Mouse (Mus musculus) urinary bladder, postnatal 10 days (tissue): ENCODE measurements at regions not wholly inside any gene's neighbourhood (a gene's known extent, or its start where the extent isn't known, plus 50 kb on each side); places are given as distances from the start of the nearest gene placed in this dataset.

Experiments used
- DNase-seq: peaks from one replicate; pipeline ENCODE4 v3.0.0; 2022; ENCODE audit warnings: low spot score

DNA sequence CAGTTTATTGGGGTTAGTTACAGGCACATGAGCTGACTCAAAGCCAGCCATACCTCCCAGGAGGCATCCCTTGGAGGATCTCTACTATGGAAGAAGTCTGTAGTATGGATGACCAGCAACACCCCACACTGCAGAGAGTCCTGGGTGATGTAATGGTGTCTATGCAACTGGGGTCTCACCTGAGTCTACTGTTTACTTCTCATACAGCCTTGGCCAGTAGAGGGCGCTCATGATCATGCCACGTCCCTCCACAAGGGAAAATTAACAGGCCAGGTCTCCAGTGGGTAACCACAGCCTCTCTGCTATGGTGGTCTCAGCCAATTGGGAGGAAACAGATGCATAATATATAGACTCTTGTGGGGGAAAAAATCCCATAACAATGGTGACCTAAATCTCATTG lies 111.7 kb downstream of the Cdh26 start:
- DNase-seq = no peak

DNA sequence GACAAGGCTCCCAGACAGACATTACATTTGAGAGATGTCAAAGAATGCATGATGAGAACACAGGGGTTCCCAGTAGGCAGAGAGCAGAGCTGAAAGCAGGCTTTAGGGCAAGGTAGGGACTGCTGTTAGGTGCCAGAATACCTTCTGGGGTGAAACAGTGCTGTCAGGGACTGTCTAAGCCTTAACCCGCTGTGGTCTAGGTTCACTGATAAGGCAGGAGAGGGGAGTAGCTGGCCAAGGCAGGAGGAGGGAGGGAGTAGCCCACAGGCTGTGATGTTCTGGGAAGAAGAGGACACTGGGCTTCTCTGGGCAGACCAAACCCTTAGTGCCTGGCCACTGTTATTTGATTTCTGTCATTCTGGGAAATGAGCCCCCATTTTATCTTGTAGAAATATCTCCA lies 114.1 kb downstream of the Cdh26 start:
- no peak for DNase-seq

DNA sequence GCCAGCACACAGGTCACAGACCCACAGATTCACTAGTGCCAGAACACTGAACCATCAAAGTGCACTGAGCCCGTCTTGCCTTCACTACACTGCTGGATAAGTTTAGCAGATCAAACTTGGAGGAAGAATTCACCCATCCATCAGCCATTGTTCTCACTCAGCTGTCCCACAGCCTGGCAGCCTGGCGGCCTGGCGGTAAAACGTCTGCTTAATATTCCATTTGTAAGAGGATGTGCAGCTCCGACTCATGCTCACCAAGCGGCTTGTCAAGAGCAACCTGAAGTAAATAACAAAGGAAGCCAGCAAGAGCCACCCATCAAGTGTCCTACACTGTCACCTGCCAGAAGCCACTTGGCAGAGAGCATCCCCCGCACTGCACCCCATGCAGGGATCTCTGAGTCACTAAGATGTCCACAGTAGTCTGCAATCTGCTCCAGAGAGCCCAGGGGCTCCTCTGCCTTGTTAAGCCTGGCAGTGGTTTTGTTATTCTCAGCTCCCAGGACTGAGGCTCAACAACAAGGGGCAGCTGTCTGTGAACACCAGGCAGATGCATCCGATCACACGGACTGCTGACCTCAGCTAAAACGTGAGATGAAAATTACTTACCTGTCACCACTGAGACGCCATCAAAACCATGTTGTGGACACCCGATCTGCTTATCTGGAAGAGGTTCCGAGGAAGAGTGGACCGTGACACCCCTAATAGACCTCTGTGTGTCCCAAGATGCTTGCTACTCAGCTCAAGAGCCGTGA lies 115.4 kb downstream of the Cdh26 start:
- no peak for DNase-seq

DNA sequence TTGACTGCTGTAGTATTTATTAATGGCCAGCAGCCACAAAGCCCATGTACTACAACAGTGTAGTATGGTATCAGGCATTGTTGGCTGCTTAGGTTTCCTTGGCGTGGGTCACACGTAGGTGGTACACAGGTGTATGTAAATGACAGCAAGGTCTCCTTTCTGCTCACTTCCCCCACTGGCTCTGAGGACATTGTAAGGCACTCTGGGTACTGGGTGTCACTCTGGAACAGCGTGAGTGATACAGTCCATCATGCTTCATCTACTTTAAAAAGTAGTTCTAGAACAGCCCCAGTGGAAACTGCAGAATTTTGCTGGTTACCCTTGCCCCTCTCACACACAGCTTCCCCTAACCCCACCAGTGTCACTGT lies 116.0 kb downstream of the Cdh26 start:
- DNase-seq = no peak

DNA sequence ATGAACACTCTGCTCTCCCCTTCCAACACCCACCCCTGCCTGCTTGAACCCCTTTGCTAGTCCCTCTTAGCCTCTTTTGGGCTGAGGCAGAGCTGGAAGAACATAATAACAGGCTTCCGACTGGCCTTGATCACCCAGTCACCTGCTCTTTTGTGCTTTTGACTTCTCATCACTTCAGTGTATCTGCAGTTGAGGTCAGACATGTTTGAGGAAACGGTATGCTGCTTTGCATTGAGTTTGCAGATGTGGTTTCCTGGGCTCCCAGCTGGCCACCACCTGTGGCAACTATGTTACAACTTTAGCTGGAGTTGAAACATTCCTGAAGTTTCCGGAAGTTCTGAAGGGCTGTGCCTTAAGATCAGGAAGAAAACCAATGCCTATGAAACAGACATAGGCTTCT lies 116.6 kb downstream of the Cdh26 start:
- no peak for DNase-seq

DNA sequence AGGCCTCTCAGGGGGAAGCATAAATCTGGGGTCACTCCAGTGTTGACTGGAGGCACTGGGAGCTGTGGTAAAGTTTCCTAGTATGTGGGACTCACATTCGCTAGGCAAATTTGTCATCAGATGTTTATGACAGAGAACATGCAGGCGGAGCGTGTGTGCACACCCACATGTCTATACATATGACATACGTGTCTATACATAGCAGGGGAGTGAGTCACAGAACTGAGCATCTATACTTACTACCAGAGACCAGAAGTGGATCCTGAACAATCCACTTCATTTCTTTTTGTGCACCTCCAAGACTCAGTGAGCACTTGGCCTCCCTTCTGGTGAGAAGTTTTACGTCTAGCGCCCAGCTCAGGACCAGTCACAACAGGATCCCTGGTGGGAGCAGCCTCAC lies 118.6 kb downstream of the Cdh26 start:
- no peak for DNase-seq

DNA sequence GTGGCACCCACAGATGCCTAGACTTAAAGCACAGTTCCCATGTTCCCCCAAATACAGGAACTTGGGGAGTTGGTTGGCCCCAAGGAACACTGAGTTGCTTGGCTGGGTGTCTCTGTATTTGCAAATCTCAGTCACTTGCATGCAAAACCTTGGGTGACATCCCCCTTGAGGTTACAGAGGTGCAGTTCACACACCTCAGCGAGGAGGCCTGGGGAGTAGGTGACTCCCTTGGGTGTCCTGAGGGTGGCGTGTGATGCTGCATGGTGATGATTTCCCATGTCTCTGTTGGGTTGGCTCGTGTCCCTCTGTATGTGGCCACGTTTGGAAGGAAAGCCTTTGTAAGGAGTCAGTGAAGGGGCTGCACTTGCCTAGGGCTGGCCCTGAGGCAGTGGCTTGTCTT lies 123.4 kb downstream of the Cdh26 start:
- DNase-seq = no peak

DNA sequence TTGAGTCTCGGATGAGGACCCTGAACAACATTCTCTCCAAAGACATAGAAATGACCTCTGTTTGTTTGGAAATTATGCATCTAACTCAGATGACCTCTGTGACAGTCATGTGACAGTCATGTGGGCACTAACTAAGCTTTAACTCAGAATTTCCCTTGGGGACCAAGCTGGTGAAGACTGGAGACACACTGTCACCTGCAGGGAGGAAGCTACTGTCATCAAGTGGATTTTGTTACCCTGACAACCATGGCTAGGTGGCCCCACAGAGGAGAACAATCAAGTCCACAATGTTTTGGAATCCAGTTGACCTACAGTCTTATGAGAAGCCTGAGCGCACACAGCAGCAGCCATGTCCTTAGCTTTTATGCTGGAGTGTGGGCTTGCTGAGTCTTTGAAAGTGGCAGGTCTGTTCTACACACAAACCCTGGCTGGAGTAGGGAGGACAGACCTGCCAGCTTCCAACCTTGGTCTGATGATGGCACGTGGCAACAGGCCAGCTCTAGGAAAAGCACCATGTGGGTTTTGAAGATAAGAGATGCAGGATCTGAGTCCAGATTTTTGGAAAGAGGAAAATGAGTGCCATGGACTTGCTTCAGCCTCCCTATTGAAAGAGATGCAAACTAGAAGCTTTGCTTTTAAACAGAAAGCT lies 125.5 kb downstream of the Cdh26 start:
- DNase-seq = no peak

DNA sequence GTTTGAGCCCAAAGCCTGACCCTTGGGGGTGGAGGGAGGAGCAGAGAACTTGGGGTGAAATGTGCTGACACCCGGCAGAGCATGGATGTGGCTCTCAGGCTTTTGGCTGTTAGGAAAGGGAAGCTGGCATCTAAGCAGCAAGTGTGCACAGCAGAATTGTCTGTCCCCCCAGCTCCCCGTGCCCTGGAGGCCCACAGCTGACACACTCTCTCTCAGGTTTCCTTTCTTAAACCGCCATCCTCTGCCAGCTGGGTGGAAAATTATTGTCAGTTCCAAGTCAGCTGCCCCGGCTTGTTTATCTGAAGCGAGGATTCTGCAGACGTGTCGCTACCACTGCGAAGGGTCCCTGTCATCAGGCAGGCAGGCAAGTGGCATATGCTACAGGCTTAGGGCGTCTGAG lies 127.6 kb downstream of the Cdh26 start:
- no peak for DNase-seq

DNA sequence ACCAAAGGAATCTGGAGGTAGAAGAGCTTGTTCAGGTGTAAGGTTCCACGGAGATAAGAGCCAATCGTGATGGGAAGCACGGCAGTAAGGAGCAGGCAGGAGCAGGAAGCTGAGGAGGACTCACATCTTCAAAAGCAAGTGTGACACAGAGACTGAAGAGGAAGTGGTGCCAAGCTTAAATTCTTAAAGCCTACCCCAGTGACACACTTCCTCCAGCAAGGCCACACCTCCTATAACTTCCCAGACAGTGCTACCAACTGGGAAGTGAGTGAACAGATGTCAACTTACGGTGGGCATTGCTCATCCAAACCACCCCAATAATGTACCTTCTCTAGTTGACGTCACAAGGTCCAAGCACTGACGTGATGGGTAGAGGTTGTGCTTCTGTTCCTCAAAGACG lies 133.0 kb downstream of the Cdh26 start:
- no peak for DNase-seq

DNA sequence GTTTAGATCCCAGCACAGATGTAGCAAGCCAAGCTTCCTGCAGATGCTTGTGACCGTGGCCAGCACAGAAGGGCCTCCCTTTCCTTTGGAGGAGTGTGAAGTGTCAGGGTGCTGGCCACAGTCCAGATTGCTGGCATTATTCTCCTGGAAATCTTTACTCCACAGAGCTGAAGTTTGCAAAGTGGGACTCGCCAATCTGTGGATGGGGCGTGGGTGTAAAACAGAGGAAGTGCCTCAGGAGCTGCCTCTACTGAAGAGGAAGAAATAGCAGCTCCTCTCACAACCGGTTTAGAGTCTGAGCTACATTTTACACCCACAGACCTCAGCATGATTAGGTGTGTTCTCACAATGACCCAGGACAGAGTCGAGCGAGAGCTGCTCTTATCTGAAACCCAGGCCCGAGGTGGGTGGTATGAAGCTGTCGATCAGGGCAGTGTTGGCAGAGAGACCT lies 135.1 kb downstream of the Cdh26 start:
- no peak for DNase-seq

DNA sequence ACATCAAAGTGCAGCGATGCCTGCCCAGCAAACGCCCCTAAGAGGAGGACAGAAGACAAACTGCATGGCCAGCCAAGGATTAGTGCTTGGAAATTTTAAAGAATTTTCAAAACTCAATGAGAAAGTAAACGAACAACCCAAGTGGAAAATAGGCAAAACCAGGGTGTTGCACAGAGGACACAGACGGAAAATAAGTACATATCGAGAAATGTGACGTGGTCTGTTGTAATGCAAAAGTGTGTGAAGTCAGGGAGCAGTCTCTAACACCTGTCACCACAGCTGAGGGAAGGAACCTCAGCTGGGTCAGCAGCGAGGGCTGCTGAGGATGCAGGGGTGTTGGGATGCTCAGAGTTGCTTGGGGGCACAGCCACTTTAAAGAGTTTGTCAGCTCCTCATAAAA lies 137.2 kb downstream of the Cdh26 start:
- DNase-seq = no peak

DNA sequence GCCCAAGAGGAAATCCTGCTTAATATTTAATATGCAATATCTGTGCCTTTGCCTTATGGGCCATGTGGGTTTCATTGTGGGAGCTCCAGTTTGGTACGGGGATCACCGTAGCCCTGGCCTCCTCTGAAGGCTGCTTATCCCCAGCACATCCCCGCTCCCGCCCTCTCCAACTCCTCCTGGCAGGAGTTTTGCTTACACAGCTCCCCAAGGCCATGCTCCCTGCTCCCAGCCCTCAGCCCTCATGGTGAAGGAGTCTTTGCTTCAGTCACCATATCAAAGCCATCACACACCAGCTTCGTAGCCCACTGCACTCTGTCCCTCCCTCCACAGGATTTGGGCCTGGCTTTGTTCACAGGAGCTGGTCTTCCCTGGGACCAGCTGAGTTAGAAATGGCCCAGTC lies 142.0 kb downstream of the Cdh26 start:
- no peak for DNase-seq

DNA sequence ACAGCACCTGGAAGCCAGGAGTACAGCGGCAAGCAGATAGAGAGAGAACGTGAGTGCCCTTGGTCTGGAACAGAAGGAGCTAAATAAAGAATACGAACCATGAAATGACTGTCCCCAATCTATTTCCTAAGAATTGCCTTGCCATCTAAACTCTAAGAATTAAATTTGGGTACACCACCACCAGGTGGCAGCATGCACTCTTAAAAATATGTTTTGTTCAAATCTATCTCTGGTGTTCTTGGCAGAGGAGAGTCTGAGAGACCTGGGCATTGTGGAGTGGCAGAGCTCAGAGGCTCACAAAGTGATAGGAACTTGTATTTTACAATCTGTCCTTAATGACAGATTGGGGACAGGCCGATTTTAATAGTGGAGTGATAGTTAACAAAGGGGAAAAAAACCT lies 144.5 kb downstream of the Cdh26 start:
- DNase-seq = no peak

DNA sequence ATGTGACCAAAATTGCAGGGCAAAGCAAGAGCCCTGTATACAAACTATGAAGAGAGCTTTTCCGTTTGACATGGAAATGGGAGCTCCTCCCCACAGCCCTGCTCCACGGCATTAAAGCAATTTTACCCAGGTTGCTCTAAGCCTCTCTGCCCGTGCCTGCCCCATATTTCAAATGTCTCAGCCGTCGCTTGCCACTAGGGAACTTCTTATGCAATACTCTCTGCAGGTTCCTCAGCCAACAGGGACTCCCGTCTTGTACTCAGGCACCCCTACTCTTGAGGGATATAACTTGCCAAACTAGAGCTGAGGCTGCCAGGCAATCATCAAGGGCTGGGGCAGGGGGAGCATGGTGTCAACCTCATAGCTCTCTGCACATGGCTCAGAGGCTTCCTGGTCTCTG lies 145.1 kb downstream of the Cdh26 start:
- no peak for DNase-seq

DNA sequence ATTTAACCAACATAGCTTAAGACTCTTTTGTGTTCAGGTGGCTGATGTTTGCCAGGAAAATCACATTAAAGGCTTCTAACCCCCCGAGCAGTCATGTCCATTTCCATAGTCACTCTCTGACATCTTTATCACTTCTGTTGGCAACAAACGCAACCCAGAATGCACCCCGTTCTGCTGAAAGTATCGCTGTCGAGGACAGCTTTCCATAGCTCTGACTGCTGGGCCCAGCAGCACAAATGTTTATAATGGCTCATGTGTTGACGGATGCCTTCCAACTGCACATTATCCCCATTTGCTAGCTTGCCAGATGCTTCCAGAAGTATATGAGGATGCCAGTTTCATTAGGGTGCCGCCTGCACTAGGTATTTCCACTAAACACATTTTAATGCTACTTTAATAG lies 145.7 kb downstream of the Cdh26 start:
- no peak for DNase-seq

DNA sequence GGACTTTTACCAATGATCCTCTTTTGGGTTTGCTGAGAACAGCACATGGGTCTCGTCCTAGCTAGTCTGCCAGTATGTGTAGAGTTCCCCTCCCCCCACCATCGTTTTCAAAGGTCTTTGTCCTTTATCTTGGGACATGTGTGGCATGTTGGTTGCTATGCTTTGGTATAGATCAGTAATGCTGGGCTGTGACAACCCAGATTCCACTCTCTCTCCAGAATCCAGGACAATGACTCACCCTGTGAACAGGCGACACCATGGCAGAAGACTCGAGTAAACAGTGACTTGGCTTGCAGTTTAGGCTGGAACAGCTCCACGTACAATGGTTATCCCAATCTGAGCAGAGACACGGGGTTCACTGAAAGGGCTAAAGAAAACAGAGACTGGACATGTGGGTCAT lies 149.2 kb downstream of the Cdh26 start:
- DNase-seq = no peak

DNA sequence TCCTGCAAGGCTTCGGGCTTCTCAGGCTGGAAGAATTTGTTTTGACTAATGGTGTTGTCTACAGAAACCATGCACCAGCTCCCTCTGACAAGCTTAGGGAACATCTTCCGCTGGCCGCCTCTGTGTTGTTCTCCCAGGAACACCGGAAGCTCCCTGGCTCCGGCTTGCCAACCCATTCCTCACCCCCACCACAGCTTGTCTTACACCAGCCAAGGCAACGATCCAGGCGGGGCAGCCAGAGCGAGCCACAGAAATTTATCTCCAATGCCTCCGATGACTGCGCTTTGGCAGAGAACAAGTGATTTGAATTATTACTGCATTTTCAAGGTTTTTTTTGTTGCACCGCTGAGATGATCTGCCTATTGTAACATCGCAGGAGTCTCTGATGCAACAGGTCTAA lies 151.0 kb downstream of the Cdh26 start:
- DNase-seq = no peak

DNA sequence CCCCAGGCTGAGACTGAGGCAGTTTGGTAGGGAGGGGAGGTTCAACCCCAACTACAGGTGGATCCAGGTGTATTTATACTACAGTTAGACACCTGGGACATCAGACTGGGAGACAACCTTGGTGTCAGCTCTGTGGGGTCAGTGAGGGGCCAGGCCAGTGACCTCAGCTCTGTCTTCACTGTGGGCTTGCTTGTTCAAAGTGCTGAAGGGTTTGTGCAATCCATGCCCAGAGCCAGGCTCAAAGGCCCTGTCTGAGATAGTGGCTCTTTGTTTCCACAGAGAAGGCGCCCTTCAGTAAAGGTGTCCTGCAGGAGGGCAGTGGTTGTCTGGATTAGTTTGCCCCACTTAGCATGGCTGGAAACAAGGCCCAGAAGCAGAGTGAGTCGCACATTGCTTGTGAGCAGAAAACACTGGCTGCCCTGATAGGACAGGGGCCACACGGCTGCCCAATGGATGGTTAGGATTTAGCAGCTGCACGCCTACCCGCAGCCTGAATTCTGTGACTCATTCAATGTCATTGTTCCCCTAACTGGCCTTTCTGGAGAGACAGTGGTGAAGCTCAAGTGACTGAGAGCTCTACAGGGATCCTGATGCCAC lies 154.7 kb downstream of the Cdh26 start:
- DNase-seq = no peak

DNA sequence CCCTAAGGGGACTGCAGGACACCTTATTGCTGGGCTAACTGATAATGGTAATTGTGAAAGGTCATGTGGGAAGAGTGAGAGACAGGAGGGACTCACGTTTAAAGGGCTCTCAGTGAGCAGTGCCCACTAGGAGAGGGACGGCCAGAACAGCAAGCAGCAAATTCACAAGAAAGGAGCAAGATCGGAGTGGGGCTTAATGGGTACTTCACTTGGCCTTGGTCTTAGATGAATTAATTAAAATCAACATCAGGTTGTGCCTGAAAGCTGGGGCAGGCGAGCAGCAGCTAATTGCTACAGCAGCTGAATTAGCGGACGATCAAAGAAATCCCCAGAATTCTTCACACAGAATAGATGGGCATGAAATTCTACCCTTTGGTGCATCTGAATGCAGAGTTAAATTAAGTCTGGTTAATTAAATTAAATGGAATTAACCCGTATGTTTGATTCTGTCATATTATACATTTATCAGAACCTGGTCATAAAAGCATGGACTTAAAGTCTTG lies 156.9 kb downstream of the Cdh26 start:
- no peak for DNase-seq

DNA sequence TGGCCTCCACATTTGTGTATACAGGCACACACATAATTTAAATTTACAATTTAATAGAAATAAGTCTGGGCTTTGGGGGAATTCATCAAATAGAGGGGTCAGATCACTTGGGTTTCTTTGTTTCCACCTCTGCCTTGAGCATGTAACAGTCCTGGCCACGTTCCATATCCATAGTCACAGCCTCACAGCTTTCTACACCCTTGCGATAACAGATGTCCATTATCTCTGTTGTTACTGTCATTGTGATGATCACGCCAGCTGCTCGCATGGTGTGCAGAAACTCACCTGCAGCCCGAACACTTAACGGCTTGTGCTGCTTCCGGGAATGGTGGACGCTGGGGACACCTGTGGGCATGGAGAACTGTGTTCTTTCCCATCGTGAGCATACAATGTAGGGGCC lies 163.4 kb downstream of the Cdh26 start:
- no peak for DNase-seq

DNA sequence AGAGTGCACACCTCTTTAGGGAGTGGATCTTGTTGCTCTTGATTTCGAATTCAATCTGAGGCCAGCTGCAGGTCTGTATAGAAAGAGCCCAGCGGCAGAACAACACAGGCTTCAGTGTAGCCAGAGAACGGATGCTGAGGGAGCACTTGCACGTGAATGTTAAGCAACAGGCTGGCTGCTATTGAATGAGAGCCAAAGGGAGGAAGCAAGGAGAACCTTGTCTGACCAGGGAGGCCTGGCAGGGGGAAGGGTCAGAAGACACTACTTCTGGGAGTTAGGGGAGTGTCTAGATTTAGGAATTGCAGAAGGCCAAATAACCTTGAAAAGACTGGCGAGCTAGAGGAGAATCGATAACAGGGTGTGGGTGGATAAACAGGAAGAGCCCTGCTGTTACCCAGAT lies 163.8 kb downstream of the Cdh26 start:
- DNase-seq = no peak

DNA sequence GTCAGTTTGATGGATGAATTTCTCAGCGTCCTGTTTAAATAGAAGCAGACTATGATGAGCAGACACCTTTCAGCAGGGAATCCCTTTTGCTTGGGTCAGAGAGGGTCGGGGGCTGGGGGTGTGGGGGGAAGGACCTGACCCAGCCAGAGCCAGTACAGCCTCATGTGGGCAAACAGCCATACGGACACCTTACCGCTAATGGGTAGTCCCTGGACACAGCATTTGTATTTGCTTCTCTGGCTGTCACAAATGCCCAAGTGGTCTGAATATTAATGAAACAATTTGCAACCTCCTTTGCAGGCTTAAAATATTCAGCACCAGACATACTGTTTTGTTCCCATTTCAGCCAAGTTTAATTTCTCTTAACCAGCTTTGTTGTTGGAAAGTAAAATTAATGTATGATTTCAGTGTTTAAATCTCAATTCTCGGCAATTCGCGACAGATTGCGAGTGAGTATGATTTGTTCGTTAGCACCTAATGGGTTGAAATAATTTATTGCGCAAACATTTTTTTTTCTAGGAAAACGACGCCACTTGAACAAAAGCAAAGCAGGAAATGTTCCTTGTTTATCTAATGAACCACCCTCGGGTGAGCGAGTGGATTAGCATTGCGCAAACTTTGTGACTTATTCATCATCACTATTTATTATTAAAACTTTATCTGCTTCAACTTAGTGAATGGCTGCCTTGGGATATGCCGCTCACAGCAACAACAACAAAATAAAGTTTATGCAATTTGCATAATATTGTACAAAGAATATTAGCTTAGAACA lies 166.2 kb downstream of the Cdh26 start:
- no peak for DNase-seq
